Mouse (Mus musculus): Measurements from ENCODE around the gene Rpa1. TPM values are rescaled to one million over a fixed set of nuclear protein-coding genes. Genes with fewer than 3 reads are reported as not detected.

Gene Rpa1
- polyA plus RNA-seq, 1 experiment from 2014 or later = 149 TPM

GRCm38 (mm10) chr11:75280066-75280410 is 68.1 kb downstream of the Rpa1 start:
- no peak overlapping the region for H3K27ac ChIP-seq (ENCODE audit: low read depth, low read length)
- peaks cover 22% of the 10 kb centered on the region for H3K4me1 ChIP-seq (replicated peaks; ENCODE audit: control insufficient read depth, insufficient read depth, low read length)
- H3K4me2 ChIP-seq = no peak overlapping the region; the same call in 1 of the 2 replicates
- H3K36me3 ChIP-seq (ENCODE audit: control insufficient read depth, insufficient read depth, low read length) = no peaks in the 10 kb centered on the region
- no peak overlapping the region for H3K4me3 ChIP-seq (ENCODE audit: low read depth, low read length)
- WGBS = 60% methylated on average over 5 of the region's 5 CpGs
- peak overlapping the region; percentile 63 for H3K9ac ChIP-seq (ENCODE audit: low read depth, low read length)
- H3K9me3 ChIP-seq (ENCODE audit: control insufficient read depth, low read length) = no peaks in the 10 kb centered on the region
- ATAC-seq (replicated peaks; ENCODE audit: low FRiP score) = no peak
- no peak for DNase-seq (ENCODE audit: low spot score)
- H3K27me3 ChIP-seq (replicated peaks; ENCODE audit: control insufficient read depth, insufficient read depth, low read length) = peaks cover 24% of the 10 kb centered on the region

- Histone ChIP-seq H3K4me2 (peak overlapping the region; percentile 63), H3K4me3 (ENCODE audit: low read depth, low read length) (peak overlapping the region; percentile 37), H3K27ac (ENCODE audit: low read depth, low read length) (peak overlapping the region; percentile 39; the same call in 1 of the 2 replicates), H3K27me3 (replicated peaks; ENCODE audit: control insufficient read depth, insufficient read depth, low read length) (peaks cover 26% of the 10 kb centered on the region), H3K9ac (ENCODE audit: low read depth, low read length) (peak overlapping the region; percentile 63), H3K36me3 (ENCODE audit: control insufficient read depth, insufficient read depth, low read length) (no peaks in the 10 kb centered on the region), H3K9me3 (ENCODE audit: control insufficient read depth, low read length) (no peaks in the 10 kb centered on the region), H3K4me1 (replicated peaks; ENCODE audit: control insufficient read depth, insufficient read depth, low read length) (peaks cover 24% of the 10 kb centered on the region)
- 6% methylated on average over 16 of the region's 16 CpGs for WGBS
- peak; percentile 55 for DNase-seq (ENCODE audit: low spot score)
- peak; percentile 61 for ATAC-seq (replicated peaks; ENCODE audit: low FRiP score)
Observed at GRCm38 (mm10) chr11:75279342-75280065, 68.6 kb downstream of the Rpa1 start.

GRCm38 (mm10) chr11:75279013-75279341 is 69.1 kb downstream of the Rpa1 start:
- WGBS = 21% methylated on average over 4 of the region's 4 CpGs
- H3K27ac ChIP-seq (ENCODE audit: low read depth, low read length) = no peak overlapping the region
- peak overlapping the region; percentile 37 for H3K4me3 ChIP-seq (ENCODE audit: low read depth, low read length)

GRCm38 (mm10) chr11:75278115-75278514 is 70.0 kb downstream of the Rpa1 start:
- ATAC-seq (replicated peaks; ENCODE audit: low FRiP score) (no peak), DNase-seq (ENCODE audit: low spot score) (no peak)
- WGBS = 68% methylated on average over 7 of the region's 7 CpGs
- Histone ChIP-seq H3K27ac (ENCODE audit: low read depth, low read length) (no peak overlapping the region), H3K4me1 (replicated peaks; ENCODE audit: control insufficient read depth, insufficient read depth, low read length) (peaks cover 30% of the 10 kb centered on the region), H3K9ac (ENCODE audit: low read depth, low read length) (no peak overlapping the region), H3K36me3 (ENCODE audit: control insufficient read depth, insufficient read depth, low read length) (no peaks in the 10 kb centered on the region), H3K9me3 (ENCODE audit: control insufficient read depth, low read length) (no peaks in the 10 kb centered on the region), H3K4me3 (ENCODE audit: low read depth, low read length) (no peak overlapping the region), H3K27me3 (replicated peaks; ENCODE audit: control insufficient read depth, insufficient read depth, low read length) (peaks cover 28% of the 10 kb centered on the region), H3K4me2 (no peak overlapping the region)

More at GRCm38 (mm10) chr11:75279013-75279341, 69.1 kb downstream of the Rpa1 start:
- H3K4me2 ChIP-seq = peak overlapping the region; percentile 63
- ATAC-seq (replicated peaks; ENCODE audit: low FRiP score) = no peak
- no peaks in the 10 kb centered on the region for H3K9me3 ChIP-seq (ENCODE audit: control insufficient read depth, low read length)
- no peak for DNase-seq (ENCODE audit: low spot score)
- H3K27me3 ChIP-seq (replicated peaks; ENCODE audit: control insufficient read depth, insufficient read depth, low read length) = peaks cover 28% of the 10 kb centered on the region
- H3K4me1 ChIP-seq (replicated peaks; ENCODE audit: control insufficient read depth, insufficient read depth, low read length) = peaks cover 28% of the 10 kb centered on the region
- H3K36me3 ChIP-seq (ENCODE audit: control insufficient read depth, insufficient read depth, low read length) = no peaks in the 10 kb centered on the region
- H3K9ac ChIP-seq (ENCODE audit: low read depth, low read length) = peak overlapping the region; percentile 63

GRCm38 (mm10) chr11:75275035-75275434 is 73.1 kb downstream of the Rpa1 start:
- H3K9me3 ChIP-seq (ENCODE audit: control insufficient read depth, low read length) = no peaks in the 10 kb centered on the region
- no peak for ATAC-seq (replicated peaks; ENCODE audit: low FRiP score)
- H3K4me3 ChIP-seq (ENCODE audit: low read depth, low read length) = no peak overlapping the region
- DNase-seq (ENCODE audit: low spot score) = no peak
- H3K36me3 ChIP-seq (ENCODE audit: control insufficient read depth, insufficient read depth, low read length) = no peaks in the 10 kb centered on the region
- H3K27ac ChIP-seq (ENCODE audit: low read depth, low read length) = no peak overlapping the region
- 39% methylated on average over 6 of the region's 6 CpGs for WGBS
- H3K4me2 ChIP-seq = no peak overlapping the region
- H3K27me3 ChIP-seq (replicated peaks; ENCODE audit: control insufficient read depth, insufficient read depth, low read length) = 0 out of 2 replicates have a peak, but pooled peaks cover 4% of the 10 kb centered on the region
- H3K9ac ChIP-seq (ENCODE audit: low read depth, low read length) = no peak overlapping the region; the same call in 1 of the 2 replicates
- peaks cover 33% of the 10 kb centered on the region for H3K4me1 ChIP-seq (replicated peaks; ENCODE audit: control insufficient read depth, insufficient read depth, low read length)

- H3K9ac ChIP-seq (ENCODE audit: low read depth, low read length) = no peak overlapping the region
- H3K4me3 ChIP-seq (ENCODE audit: low read depth, low read length) = no peak overlapping the region
- no peak overlapping the region for H3K27ac ChIP-seq (ENCODE audit: low read depth, low read length)
- ATAC-seq (replicated peaks; ENCODE audit: low FRiP score) (no peak), DNase-seq (ENCODE audit: low spot score) (no peak)
- no peak overlapping the region for H3K4me2 ChIP-seq
- H3K4me1 ChIP-seq (replicated peaks; ENCODE audit: control insufficient read depth, insufficient read depth, low read length) = peaks cover 32% of the 10 kb centered on the region
- WGBS = 42% methylated on average over 8 of the region's 8 CpGs
- 0 out of 2 replicates have a peak, but pooled peaks cover 4% of the 10 kb centered on the region for H3K27me3 ChIP-seq (replicated peaks; ENCODE audit: control insufficient read depth, insufficient read depth, low read length)
- H3K36me3 ChIP-seq (ENCODE audit: control insufficient read depth, insufficient read depth, low read length) = no peaks in the 10 kb centered on the region
- H3K9me3 ChIP-seq (ENCODE audit: control insufficient read depth, low read length) = no peaks in the 10 kb centered on the region
Observed at GRCm38 (mm10) chr11:75273466-75273865, 74.7 kb downstream of the Rpa1 start.

GRCm38 (mm10) chr11:75270985-75271434 is 77.1 kb downstream of the Rpa1 start:
- peaks cover 35% of the 10 kb centered on the region for H3K4me1 ChIP-seq (replicated peaks; ENCODE audit: control insufficient read depth, insufficient read depth, low read length)
- no peak for ATAC-seq (replicated peaks; ENCODE audit: low FRiP score)
- peak overlapping the region; percentile 59 for H3K4me2 ChIP-seq

GRCm38 (mm10) chr11:75270276-75270984 is 77.7 kb downstream of the Rpa1 start:
- peaks cover 35% of the 10 kb centered on the region for H3K4me1 ChIP-seq (replicated peaks; ENCODE audit: control insufficient read depth, insufficient read depth, low read length)
- 45% methylated on average over 8 of the region's 8 CpGs for WGBS
- H3K27me3 ChIP-seq (replicated peaks; ENCODE audit: control insufficient read depth, insufficient read depth, low read length) = 0 out of 2 replicates have a peak, but pooled peaks cover 4% of the 10 kb centered on the region
- ATAC-seq (replicated peaks; ENCODE audit: low FRiP score) (peak; percentile 98), DNase-seq (ENCODE audit: low spot score) (no peak)
- H3K9me3 ChIP-seq (ENCODE audit: control insufficient read depth, low read length) = no peaks in the 10 kb centered on the region
- no peaks in the 10 kb centered on the region for H3K36me3 ChIP-seq (ENCODE audit: control insufficient read depth, insufficient read depth, low read length)
- H3K27ac ChIP-seq (ENCODE audit: low read depth, low read length) = peak overlapping the region; percentile 95
- H3K4me3 ChIP-seq (ENCODE audit: low read depth, low read length) = 0 out of 2 replicates have a peak overlapping the region, but pooled peaks have one; percentile 10
- H3K4me2 ChIP-seq = peak overlapping the region; percentile 59
- peak overlapping the region; percentile 56 for H3K9ac ChIP-seq (ENCODE audit: low read depth, low read length)

More at GRCm38 (mm10) chr11:75270985-75271434, 77.1 kb downstream of the Rpa1 start:
- no peaks in the 10 kb centered on the region for H3K36me3 ChIP-seq (ENCODE audit: control insufficient read depth, insufficient read depth, low read length)
- H3K27ac ChIP-seq (ENCODE audit: low read depth, low read length) = peak overlapping the region; percentile 95
- H3K4me3 ChIP-seq (ENCODE audit: low read depth, low read length) = no peak overlapping the region
- no peaks in the 10 kb centered on the region for H3K9me3 ChIP-seq (ENCODE audit: control insufficient read depth, low read length)
- no peak for DNase-seq (ENCODE audit: low spot score)
- peak overlapping the region; percentile 56 for H3K9ac ChIP-seq (ENCODE audit: low read depth, low read length)
- WGBS = 67% methylated on average over 7 of the region's 7 CpGs
- 0 out of 2 replicates have a peak, but pooled peaks cover 4% of the 10 kb centered on the region for H3K27me3 ChIP-seq (replicated peaks; ENCODE audit: control insufficient read depth, insufficient read depth, low read length)
